Mouse (Mus musculus) spleen, adult 18-20 months (tissue): Measurements from ENCODE around the gene Ninj1.

Experiments
- DNase-seq, 2 experiments: peaks; one replicate each; pipeline ENCODE4 v3.0.0; 2022; ENCODE audit warnings: mixed read lengths in 2 of 2

The Ninj1 gene

GRCm38 (mm10) chr13:49172335-49172734 lies 14.9 kb upstream of the Ninj1 start:
- no peak for DNase-seq

DNA sequence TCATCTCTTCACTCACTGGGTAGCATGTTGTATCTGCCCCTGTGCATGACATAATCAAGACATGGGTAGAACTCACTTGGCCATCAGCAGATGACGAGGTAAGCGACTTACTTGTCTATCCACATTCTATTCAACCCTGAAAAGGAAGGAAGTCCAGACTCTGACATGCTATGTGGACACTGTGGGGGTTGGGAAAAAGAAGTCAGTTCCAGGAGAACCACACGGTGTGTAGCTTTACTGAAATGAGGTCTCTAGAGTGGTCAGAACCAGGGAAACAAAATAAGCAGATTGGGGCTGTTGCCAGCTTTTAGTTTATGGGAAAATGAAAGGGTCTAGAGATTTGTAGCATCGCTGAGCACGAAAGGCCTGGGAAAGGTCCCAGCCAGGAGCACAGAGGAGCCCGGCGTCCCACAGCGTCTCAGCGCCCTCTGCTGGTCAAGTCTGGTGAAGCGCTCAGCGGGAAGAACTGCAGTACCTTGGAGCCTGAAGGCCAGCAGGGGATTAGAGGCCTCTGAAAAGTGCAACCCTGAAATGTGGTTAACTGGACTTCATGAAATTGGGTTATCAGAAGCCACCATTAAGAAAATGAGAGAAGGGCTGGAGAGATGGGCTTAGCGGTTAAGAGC lies 14.2 kb upstream of the Ninj1 start:
- peak; percentile 54 to 82 for DNase-seq

DNA sequence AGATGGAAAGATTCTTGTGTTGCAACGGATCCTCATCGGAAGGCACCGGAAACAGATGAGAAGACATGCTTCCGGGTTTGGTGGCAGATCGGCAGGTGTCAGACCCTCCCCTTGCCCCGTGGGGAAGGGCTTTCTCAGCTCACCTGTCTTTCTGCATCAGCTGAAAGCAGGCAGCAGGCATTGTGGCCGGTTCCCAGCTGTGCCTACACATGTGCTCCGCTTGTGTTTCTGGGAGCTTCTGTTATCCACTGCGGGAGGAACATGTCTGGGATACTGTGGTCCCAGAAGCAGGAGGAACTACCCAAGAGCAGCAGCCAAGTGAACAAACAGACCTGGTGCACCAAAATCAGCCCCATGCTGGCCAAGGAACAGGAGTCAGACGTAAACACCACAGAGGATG lies 11.8 kb upstream of the Ninj1 start:
- DNase-seq = no peak

- DNase-seq = no peak
Measured at GRCm38 (mm10) chr13:49178839-49179585, 8.3 kb upstream of the Ninj1 start.

DNA sequence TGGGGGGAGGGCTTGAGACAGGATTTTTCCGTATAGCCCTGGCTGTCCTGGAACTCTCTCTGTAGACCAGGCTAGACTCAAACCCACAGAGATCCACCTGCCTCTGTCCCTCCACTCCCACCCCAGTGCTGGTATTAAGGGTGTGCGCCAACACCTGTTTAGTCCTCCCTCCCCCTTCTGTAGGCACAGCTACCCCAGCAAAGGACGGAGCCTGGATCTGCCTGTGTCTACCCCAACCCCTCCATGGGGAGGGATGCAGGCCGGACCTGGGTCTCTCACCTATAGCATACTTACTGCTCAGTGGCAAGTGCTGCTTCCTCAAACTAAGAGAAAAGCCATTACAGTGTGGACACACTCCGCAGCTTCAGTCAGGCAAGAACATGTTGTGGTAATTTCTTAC lies 7.0 kb upstream of the Ninj1 start:
- DNase-seq = no peak

- no peak for DNase-seq
Measured at GRCm38 (mm10) chr13:49180691-49181090, 6.6 kb upstream of the Ninj1 start.

DNA sequence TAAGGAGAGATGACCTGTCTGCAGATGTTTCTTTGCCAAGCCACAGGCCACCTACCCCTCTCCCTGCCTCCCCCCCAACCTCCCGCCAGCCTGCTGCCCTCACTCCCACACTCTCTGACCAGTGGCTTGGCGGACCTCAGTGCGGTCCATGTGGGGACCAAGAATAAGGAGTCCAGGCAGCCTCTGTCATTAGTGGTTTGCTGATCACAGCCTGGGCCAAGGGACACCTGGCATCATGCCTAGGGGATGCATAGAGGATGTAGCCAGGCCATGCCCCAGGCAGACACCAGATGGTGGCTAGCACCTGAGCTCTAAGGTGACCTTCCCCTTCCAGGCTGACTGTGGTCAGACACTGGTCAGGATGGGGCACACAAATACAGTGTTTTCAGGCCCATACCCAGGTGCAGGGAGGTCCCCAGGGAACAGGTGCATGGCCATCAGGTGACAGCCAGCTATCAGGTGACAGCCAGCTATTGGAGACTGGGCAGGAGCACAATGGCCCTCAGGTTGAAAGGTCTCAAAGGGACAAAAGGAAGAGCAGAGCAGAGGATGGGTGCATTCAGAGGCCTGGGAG lies 5.8 kb upstream of the Ninj1 start:
- DNase-seq = no peak

- no peak for DNase-seq
Measured at GRCm38 (mm10) chr13:49183161-49183560, 4.1 kb upstream of the Ninj1 start.

DNA sequence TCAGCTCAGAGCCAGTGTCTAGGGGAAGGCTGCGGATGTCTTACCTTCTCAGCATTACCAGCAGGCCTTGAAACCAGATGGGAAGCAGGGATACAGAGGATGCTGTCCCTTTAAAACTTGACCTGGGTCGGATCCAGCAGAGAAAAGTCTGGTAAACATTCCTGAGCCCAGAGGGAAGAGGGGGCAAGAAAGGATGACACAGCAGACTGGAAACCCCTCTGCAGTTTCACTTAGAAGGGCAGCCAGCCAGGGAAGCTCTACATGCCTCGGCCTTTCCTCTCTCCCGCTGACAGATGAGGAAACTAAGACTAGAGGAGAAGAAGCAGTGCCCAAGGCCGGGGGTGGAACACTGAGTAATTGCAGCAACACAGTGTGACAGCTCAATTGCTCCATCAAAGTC lies 3.6 kb upstream of the Ninj1 start:
- DNase-seq = no peak

- no peak for DNase-seq
Measured at GRCm38 (mm10) chr13:49186798-49187287, 442 bp upstream of the Ninj1 start.

GRCm38 (mm10) chr13:49188219-49188965 lies 1.1 kb downstream of the Ninj1 start:
- no peak for DNase-seq

DNA sequence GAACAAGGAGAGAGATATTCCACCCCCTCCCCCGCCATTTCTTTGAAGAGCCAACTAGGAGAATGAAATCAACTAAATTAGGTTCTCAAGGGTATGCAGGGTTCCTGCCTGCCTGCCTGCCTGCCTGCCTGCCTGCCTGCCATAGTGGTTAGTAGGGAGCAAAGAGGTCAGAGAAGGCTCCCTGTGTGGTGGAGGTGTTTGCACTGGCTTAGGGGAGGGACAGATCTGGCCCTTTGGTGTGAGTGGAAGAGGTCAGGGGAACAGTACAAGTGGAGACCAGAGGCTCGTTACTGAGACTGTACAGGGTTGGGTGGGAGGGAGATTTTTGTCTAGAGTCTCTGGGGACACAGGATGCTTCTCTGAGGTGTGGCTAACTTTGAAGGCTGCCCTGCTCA lies 1.7 kb downstream of the Ninj1 start:
- no peak for DNase-seq

DNA sequence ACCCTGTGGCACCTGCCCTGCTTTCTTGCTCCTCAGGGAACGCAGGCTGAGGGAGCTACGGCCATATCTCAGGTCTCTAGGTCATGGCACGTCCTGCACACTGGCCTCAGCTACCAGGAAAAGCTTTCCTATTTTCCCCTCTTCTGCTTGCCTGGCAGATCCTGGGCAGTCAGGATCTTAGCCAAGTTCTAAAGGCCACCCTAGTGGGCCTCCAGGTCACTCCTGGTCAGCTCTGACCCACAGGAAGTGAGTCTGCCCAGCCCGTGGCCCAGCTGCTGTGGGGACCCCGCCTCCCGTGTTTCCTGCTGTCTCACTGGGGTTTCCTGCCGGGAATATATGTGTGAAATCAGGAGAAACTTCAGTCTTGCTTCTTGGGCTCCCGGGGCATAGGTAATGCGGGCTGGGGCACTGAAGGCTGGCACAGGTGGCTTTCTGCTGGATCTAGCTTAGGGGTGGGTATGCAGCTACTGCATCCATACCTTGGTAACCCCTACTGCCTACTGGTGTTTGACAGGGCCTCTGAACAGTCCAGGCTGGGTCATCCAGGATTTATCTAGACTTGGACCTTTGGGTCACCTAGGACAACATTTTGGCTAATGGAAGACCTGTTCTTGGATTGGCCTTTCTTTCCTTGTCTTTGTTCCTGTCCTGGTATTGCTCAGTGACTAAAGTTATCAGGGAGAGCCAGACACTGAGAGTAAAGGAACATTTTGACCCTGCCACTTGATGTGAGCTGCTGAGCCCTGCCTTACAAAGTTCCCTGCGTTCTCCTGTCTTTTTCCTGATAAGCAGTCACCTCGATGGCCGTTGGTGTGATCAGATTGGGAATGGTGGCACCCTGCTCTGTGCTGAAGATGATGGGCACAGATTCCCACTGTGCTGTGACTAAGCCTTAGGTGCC lies 2.9 kb downstream of the Ninj1 start:
- DNase-seq = no peak

DNA sequence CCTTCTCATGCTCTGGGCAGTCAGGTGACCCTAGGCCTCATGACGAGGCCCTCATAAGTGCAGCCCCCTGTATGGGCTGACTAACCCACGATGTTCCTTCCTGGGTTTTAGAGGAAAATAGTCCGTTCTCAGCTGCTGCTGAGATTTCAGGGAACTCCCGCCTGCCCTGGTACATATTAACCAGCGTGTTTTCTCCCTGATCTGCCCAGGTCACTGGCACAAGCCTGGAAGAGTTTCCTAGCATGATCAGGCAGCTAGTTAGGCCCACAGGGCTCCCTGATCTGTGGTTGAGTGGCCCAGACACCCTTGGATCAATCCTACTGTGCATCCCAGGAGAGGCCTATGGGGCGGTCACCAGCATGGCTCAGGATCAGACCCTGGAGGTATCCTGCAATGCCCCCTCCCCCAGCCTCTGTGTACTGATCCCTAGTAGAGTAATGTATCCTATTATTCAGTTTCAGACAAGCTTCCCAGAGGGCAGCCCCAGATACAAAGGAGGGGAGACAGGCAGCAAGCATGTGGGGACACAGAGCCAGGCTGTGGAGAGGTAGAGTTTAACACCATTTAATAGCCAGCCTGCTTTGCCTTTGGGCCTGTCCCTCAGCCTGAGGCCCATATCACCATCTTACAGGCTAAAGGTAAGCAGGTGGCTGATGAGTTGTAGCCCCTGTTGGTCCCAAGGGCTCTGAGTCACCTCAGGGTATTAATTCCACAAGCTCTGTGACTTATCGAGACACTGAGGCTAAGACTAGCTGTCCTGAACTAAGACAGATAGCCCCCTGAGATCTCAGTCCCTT lies 3.8 kb downstream of the Ninj1 start:
- DNase-seq = no peak

GRCm38 (mm10) chr13:49191673-49192035 lies 4.4 kb downstream of the Ninj1 start:
- DNase-seq = no peak

- DNase-seq = no peak
Measured at GRCm38 (mm10) chr13:49192156-49192855, 5.0 kb downstream of the Ninj1 start.

GRCm38 (mm10) chr13:49193650-49194049 lies 6.4 kb downstream of the Ninj1 start:
- no peak for DNase-seq

DNA sequence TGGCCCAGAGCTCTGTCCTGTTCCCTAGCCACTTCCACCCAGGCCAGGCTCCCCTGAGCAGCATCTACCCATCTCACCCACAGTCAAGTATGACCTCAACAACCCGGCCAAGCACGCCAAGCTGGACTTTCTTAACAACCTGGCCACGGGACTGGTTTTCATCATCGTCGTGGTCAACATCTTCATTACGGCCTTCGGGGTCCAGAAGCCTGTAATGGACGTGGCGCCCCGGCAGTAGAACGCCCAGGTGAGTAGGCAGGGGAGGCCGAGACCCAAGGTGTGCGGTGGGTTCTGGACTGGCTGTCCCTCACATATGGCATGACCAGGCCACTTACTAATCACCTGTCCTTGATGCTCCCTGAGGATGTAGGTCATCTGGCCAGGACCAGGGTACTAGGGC lies 7.5 kb downstream of the Ninj1 start:
- no peak for DNase-seq

GRCm38 (mm10) chr13:49195651-49196050 lies 8.4 kb downstream of the Ninj1 start:
- DNase-seq = no peak

DNA sequence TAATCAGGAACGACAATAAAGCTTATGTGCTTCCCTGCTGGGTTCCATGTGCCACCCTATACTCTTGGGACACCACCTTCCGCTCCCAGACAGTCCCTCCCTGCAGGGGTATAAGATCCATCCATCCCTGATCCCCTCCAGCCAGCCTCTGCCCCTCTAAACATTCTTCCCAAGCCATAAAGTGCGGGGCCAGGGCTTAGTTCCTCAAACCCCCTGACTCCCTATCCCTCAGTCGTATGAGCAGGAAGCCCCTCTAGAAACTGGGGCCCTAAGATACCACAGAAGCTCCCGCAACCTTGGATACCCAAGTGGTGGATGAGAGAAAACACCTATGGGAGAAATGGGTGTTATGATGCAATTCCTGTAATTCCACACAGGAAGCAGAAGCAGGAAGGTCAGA lies 8.9 kb downstream of the Ninj1 start:
- no peak for DNase-seq

DNA sequence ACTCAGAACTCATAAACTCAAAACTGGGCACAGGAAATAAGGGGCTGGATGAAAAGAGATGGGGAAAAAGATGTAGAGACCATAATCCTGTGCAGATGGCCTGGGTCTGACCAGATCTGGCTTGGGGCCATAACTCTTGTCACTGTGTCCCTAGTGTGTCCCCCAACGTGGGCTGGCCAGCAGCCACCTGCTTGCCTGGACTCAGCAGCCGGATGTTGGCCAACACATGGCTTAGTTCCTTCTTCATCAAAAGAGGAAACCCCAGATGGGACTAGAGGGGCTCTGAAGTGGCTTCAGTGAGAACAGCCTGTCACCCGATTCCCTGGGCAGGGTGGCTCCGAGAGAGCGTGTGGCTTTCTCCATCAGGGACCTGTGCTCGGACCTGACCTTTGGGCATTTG lies 9.5 kb downstream of the Ninj1 start:
- peak in 1 of 2 experiments; percentile 35 for DNase-seq
